Mouse (Mus musculus) spleen, adult 18-20 months (tissue): ENCODE measurements around the gene Sdc3.

Source experiments
- DNase-seq, 2 experiments: peaks; one replicate each; pipeline ENCODE4 v3.0.0; 2022; ENCODE audit warnings: mixed read lengths in 2 of 2

Sdc3 gene

GRCm38 (mm10) chr4:130792376-130793179 is at the start of gene Sdc3:
Sdc3 (plus strand) TSS chr4:130792537.
- DNase-seq: peak in 1 of 2 experiments; percentile 30

GRCm38 (mm10) chr4:130744058-130744457 is 48.3 kb upstream of the Sdc3 start:
- DNase-seq: no peak

- DNase-seq: no peak
Observed at GRCm38 (mm10) chr4:130745561-130746306, 46.6 kb upstream of the Sdc3 start.

DNA sequence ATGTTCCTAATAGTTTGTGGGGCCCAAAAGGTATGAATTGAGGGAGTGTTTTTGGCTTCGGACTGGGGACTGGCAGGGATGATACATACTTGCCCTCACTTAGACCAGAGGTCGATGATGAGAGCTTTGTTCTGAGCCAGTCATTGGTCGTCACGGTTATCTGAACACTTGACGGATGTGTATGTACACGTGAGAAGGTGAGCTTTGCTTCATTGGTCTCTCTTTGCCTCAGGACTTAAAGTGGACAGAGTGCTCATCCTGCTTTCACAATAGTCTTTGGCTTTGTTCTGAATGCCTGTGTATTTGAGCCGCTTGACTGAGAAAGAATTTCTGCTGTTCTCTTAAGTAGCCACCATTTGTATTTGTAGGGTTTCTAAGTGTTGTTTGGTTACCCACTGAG is 42.8 kb upstream of the Sdc3 start:
- DNase-seq: no peak

DNA sequence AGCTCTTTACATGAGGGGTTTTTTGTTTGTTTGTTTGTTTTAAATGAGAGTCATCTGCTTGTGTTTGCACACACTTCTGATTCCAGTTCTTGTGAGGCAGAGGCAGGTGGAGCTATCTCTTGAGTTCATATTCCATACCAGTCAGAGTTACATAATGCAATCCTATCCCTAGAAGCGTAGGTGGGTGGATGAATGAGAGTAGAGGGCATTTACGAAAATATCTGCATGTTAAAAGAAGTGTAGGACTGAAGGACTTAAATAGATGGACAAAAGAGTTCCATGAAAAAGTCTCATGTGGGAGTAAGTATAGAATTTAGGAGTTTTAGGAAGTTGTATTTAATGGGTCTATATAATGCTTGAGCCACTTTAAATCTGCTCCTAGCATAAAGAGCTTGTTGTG is 40.4 kb upstream of the Sdc3 start:
- DNase-seq: no peak

- no peak for DNase-seq
Observed at GRCm38 (mm10) chr4:130752591-130752990, 39.7 kb upstream of the Sdc3 start.

DNA sequence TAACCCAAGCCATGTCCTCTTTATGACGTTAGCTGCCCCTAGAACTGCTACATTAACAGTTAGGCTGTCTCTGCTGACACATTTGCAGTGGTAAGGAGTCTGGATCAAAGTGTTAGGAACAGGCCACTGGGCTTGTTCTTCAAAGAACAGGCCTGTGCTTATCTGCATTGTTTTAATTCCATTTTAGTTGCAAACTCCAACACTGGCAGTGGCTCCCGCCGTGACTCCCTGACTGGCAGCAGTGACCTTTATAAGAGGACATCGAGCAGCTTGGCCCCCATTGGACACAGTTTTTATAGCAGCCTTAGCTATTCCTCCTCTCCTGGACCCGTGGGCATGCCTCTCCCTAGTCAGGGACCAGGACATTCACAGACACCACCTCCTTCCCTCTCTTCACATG is 38.6 kb upstream of the Sdc3 start:
- DNase-seq: no peak

- no peak for DNase-seq
Observed at GRCm38 (mm10) chr4:130754776-130755175, 37.6 kb upstream of the Sdc3 start.

GRCm38 (mm10) chr4:130759875-130760274 is 32.5 kb upstream of the Sdc3 start:
- DNase-seq: no peak

DNA sequence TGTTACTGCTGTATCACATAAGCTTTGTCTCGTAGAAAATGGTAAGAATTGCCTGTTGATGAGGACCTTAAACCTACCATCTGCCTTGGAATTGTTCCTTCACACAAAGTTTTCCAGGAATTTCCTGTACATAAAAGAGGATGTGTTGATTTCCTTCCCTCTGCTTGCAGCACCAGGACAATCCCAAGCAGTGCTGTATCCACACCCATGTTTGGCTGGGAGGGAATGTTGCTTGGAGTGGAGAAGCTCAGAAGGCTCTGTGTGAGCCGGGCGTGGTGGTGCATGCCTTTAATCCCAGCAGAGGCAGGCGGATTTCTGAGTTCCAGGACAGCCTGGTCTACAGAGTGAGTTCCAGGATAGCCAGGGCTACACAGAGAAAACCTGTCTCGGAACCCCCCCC is 30.5 kb upstream of the Sdc3 start:
- DNase-seq: no peak

DNA sequence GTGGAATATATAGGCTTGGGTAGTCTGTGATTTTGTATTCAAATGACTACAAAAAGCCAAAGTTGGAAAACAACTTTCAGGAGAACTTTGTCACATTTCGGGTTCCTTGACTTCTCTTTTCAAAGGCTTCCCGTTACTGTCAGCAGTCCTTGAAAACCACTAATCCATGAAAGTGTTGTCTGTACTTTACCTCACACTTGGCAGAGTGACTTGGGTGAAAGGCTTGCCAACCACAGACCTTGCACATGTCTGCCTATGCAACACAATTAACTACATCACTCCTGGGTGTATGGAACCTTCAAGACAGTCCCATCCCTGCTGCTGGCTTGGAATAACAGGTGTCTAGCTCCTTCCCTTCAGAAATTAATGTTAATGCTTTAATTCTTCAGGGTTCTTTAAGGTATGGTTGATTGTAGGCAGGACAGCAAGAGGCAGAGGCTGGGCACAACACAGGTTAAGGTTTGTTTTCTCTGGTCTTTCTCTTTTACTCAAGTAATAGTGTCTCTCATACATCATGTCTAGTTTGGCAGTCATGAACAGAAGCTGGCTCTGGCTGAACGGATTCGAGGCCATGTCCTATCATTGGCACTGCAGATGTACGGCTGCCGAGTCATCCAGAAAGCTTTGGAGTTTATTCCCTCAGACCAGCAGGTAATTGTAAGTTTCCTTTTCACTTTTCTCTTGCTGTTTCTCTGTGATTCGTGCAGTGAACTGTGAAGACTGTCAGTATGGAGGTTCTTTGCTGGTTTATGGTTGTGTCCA is 26.8 kb upstream of the Sdc3 start:
- DNase-seq: no peak

DNA sequence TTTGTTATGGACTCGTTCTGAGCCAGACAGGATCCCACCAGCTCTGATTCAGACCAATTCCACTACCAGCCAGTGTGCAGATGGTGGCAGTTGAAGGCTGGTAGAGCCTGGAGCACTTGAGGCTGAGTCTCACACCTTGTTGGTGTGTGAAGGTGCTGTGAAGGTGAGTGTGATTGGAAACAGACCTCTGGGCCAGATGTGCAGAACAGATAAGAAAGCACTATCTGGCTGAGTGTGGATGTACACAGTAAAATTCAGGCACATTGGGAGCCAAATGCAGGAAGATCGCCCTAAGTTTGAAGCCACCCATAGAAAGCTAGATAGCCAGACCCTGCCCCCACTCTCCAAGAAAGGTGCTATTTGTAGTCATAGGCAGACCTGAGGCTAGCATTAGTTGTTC is 25.9 kb upstream of the Sdc3 start:
- DNase-seq: no peak

GRCm38 (mm10) chr4:130766926-130767325 is 25.4 kb upstream of the Sdc3 start:
- no peak for DNase-seq

DNA sequence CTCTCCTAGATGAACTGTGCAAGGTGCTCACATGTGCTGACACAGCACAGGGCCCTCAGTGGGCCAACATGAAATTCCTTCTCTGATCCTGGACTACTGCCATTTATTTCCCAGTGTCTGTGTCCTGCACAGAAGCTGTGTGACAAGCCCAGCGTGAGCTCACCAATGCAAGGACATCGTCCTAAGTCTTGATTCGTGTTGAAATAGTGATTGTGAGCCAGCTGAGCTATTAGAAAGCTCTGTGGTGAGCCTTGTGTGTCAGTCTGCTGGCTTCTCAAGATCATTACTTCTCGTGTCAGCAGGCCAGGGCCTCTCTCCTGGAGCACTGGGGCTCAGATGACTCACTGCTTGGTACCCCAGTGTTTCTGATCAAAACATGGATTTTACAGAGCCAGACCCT is 18.4 kb upstream of the Sdc3 start:
- no peak for DNase-seq

GRCm38 (mm10) chr4:130774822-130775221 is 17.5 kb upstream of the Sdc3 start:
- no peak for DNase-seq

DNA sequence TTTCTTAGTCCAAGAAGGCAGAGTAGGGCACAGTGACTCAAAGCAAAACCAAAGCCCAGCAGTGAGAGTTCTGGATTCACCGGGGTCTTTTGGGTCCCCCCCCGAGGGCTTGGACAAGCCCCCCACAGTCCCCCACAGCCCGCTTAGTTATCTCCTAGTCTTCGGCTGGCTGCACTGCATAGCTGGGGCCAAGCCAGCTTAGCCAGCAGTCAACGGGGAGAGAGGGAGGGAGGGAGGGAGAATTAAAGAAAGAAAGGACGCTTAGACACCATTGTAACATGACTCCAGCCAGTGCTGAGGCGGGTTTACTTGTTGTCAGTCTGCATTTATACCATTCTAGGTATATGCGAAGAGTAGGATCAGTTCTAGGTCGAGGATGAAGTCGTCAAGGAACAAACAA is 14.7 kb upstream of the Sdc3 start:
- no peak for DNase-seq

DNA sequence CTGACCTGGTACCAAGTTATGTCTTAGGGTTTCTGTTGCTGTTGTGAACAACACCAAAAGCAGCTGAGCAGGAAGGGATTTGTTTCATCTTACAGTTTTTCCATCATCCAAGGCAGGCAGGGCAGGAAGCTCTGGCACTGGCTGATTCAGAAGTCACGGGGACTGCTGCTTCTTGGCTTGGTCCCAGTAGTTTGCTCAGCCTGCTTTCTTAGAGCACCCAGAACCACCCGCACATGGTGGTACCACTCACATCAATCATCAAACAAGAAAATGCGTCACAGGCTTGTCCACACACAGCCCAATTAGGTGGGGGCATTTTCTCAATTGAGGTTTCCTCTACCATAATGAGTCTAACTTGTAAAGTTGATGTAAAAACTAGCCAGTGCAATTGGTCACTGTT is 13.3 kb upstream of the Sdc3 start:
- DNase-seq: no peak

DNA sequence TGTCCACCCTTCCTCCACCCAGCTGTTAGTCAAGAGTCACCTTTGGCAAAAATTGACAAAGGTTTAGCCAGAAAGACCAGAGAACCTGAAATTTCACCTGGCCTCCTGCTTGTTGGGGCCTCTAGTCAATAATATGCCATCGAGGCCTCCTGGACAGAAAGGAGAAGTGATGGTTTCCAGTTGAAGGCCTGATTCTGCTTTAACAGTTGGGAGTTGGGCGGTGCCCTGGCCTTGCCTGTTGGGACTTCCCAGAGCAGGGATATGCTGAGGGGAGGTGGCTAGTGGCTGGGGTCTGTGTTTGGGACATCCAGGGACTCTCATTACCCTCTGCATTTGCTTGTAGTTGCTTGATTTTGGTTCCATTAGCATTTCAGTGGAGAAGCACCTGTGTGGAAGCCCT is 9.8 kb upstream of the Sdc3 start:
- DNase-seq: no peak

DNA sequence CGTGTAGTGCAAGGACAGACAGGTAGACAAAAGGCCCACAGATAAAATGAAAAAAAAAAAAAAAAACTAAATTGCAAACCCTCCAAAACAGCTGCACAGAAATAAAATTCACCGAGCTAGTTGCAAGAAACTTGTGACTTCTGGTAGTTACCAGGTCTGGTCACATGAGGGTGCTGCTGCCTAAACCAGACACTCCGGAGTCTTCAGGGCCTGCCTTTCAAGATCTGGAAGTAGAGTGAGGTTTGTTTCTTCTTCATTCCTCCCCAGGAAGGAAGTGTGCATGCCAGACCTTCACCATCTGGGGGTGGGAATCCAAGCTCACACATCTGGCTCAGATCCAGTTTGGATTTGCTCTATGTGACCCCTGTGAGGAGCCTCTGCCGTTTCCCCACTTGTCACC is 7.6 kb upstream of the Sdc3 start:
- DNase-seq: peak in 1 of 2 experiments; percentile 41

DNA sequence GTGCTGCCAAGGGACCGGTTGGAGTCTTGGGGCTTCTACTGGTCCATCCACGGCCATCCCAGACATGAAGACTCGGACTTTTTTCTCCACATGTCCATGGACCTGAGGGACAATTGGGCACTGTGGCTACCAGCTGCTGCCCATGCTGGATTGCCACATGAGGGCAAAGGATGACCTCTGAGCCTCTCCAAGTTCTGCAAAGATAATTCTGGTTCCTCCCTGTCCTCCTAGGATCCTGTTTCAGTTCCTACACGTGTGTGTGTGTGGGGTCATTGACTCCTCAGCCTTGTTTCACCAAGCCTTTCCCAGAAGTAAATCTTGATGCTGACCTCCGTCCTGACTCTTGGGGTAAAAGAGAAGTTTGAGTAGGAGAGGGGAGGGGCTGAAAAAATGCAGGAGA is 4.8 kb upstream of the Sdc3 start:
- no peak for DNase-seq

DNA sequence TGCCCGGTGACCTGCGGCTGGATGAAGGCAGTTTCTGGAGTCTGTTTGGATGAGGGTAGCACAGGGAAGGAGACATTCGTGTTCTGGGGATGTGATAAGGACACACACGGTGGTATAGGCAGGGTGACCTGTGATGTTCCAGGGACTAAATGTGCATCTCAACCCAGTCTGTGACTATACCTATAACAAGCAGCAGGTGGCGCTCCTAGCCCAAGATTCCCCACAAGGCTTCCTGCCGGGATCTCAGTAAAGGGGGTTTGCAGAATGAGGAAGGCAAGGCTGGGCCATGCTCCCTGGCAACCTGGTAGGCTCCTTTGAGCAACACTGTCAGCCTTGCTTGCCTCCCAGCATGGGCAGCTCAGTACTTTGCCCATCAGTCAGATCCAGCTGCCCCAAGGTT is 2.2 kb upstream of the Sdc3 start:
- DNase-seq: peak; percentile 45 to 78

- DNase-seq: no peak
Observed at GRCm38 (mm10) chr4:130791811-130792375, 444 bp upstream of the Sdc3 start.

GRCm38 (mm10) chr4:130793180-130793501 is 804 bp downstream of the Sdc3 start:
- no peak for DNase-seq
